In the genomic region with DNA sequence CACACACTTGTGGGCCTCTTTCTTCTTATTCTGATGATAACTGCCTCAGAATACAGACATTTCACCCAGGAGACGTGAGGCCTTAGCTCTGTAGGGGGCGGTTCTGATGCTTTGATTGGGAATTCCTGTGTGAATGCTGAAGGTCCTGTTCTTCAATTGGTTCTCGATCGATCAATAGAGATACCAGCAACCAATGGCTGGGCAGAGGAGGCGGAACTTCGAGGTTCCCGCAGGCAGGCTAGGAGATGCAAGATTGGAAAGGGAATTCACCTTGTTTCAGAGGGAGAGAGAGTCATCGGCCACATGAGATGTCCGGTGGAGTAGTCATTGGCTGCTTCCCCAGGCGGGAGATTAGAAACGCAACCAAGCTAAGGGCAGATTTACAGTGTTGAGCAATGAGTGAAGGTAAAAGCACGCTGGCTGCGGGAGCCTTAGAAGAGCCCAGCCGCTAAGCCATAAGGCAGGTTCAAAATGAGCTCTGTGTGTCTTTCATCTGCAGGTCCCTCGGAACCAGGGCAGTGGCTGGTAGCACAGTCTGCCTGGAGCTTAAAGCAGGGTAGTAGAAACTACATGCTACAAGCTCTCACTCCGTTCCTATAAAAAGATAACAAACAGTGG, we compare ENCODE assay signal across 8 mouse cellular contexts.
A peak's percentile ranks its signal among the peaks of the same experiment; 100 is the strongest.
DNase-seq lines count a peak whose midpoint lies in the region; ATAC-seq lines count a peak whose summit lies in the region.

No protein-coding gene starts in this region.

- H3K4me1 ChIP-seq in heart, embryonic 10.5 days, result peaks cover 14% of the 10 kb centered on the region
- H3K4me1 ChIP-seq in forebrain, embryonic 15.5 days, result peaks cover 8% of the 10 kb centered on the region
- H3K4me1 ChIP-seq in neural tube, embryonic 11.5 days (ENCODE audit: control insufficient read depth, insufficient read depth, low read length), result no peaks in the 10 kb centered on the region

- H3K9ac ChIP-seq in forebrain, embryonic 15.5 days (replicated peaks), result peak overlapping the region; percentile 50; the same call in 1 of the 2 replicates
- peak overlapping the region; percentile 31; the same call in 1 of the 2 replicates for H3K9ac ChIP-seq in neural tube, embryonic 11.5 days (ENCODE audit: low read length)

- DNase-seq in heart, embryonic 10.5 days (ENCODE audit: low spot score), result peak; percentile 91
- no peak for DNase-seq in heart, postnatal 36 days
- peak; percentile 56 to 63 for DNase-seq in left cerebral cortex, postnatal 10 days (ENCODE audit: extremely low spot score in 1 of 2, low spot score in 2 of 2)
- DNase-seq in neural tube, embryonic 11.5 days (ENCODE audit: low spot score), result peak; percentile 79
- no peak for DNase-seq in ovary, postnatal 10 days (ENCODE audit: low spot score)
- no peak for DNase-seq in gastrocnemius, adult 8-10 months (ENCODE audit: low spot score in 2 of 2)

- no peaks in the 10 kb centered on the region for H3K36me3 ChIP-seq in heart, embryonic 10.5 days
- no peaks in the 10 kb centered on the region for H3K36me3 ChIP-seq in forebrain, embryonic 15.5 days
- no peaks in the 10 kb centered on the region for H3K36me3 ChIP-seq in neural tube, embryonic 11.5 days (ENCODE audit: control insufficient read depth, insufficient read depth, low read length)

- peak; percentile 96 for ATAC-seq in cerebellum, adult (ENCODE audit: insufficient number of reproducible peaks, low FRiP score, low TSS enrichment)
- peak; percentile 99 for ATAC-seq in forebrain, embryonic 15.5 days (replicated peaks)
- peak; percentile 93 for ATAC-seq in neural tube, embryonic 11.5 days (ENCODE audit: insufficient read depth, low FRiP score, low TSS enrichment)

- peak overlapping the region; percentile 45 for H3K4me2 ChIP-seq in forebrain, embryonic 15.5 days (replicated peaks)
- H3K4me2 ChIP-seq in neural tube, embryonic 11.5 days (ENCODE audit: low read depth), result peak overlapping the region; percentile 43

- no peaks in the 10 kb centered on the region for H3K9me3 ChIP-seq in heart, embryonic 10.5 days
- no peaks in the 10 kb centered on the region for H3K9me3 ChIP-seq in forebrain, embryonic 15.5 days
- no peaks in the 10 kb centered on the region for H3K9me3 ChIP-seq in neural tube, embryonic 11.5 days (ENCODE audit: control insufficient read depth, low read length)

- WGBS in heart, embryonic 10.5 days, result 13% methylated on average over 16 of the region's 16 CpGs
- WGBS in forebrain, embryonic 15.5 days, result 16% methylated on average over 16 of the region's 16 CpGs
- 16% methylated on average over 16 of the region's 16 CpGs for WGBS in neural tube, embryonic 11.5 days

- peak overlapping the region; percentile 86 for H3K27ac ChIP-seq in heart, embryonic 10.5 days
- peak overlapping the region; percentile 73 for H3K27ac ChIP-seq in forebrain, embryonic 15.5 days (replicated peaks)
- H3K27ac ChIP-seq in neural tube, embryonic 11.5 days (ENCODE audit: low read depth, low read length), result no peak overlapping the region

- no peaks in the 10 kb centered on the region for H3K27me3 ChIP-seq in heart, embryonic 10.5 days (ENCODE audit: insufficient read depth, poor library complexity, severe bottlenecking)
- H3K27me3 ChIP-seq in forebrain, embryonic 15.5 days, result no peaks in the 10 kb centered on the region
- H3K27me3 ChIP-seq in neural tube, embryonic 11.5 days (ENCODE audit: control insufficient read depth, insufficient read depth, low read length), result no peaks in the 10 kb centered on the region

- H3K4me3 ChIP-seq in heart, embryonic 10.5 days, result peak overlapping the region; percentile 49
- H3K4me3 ChIP-seq in forebrain, embryonic 15.5 days, result peak overlapping the region; percentile 42
- H3K4me3 ChIP-seq in neural tube, embryonic 11.5 days (ENCODE audit: low read depth, low read length), result peak overlapping the region; percentile 23

- intact Hi-C loops in heart, postnatal 36 days (cut with DNase I), result no loop called here
- intact Hi-C loops in left cerebral cortex, postnatal 10 days (cut with DNase I), result no loop called here

Comparison
In these comparisons a context has a peak if more than half of its experiments do, and no peak if none do; other contexts are left out.
1. DNase-seq: peak in heart, embryonic 10.5 days (single experiment), left cerebral cortex, postnatal 10 days (2 of 2) and neural tube, embryonic 11.5 days (single experiment); none in heart, postnatal 36 days (0 of 2), ovary, postnatal 10 days (single experiment) and gastrocnemius, adult 8-10 months (0 of 2).
2. Peak in every context shown above with its lines, with median percentiles within 50 percentile points of each other: H3K4me3 ChIP-seq and ATAC-seq.